Mouse (Mus musculus) C2C12 (cell line): Measurements from ENCODE around the gene Tmem121b.

Experiments
- CTCF ChIP-seq: IDR thresholded peaks from one replicate; pipeline ENCODE4 v1.5.1; 2011; ENCODE audit not compliant: control insufficient read depth, insufficient read depth, insufficient read length
- MYOD1 ChIP-seq: IDR thresholded peaks from one replicate; pipeline ENCODE4 v1.6.1; 2011; ENCODE audit warnings: low read depth; ENCODE audit not compliant: control insufficient read depth, insufficient read length
- USF1 ChIP-seq: IDR thresholded peaks from one replicate; pipeline ENCODE4 v1.6.1; 2011; ENCODE audit warnings: low read depth, mild to moderate bottlenecking, control low read depth, moderate library complexity

GRCm38 (mm10) chr6:120473427-120473826 lies 20.2 kb downstream of the Tmem121b start:
- TF ChIP-seq CTCF (no peak), MYOD1 (peak; percentile 65), USF1 (no peak)
